Mouse (Mus musculus) cerebellum, postnatal 25 days (tissue): ENCODE measurements around the gene Adcy3.
"Not testable (repeated sequence)": the region's sequence is repeated elsewhere in the genome, so short reads cannot be mapped to it uniquely, and the experiment has no call there.

Experiments
- DNase-seq, 2 experiments: peaks; one replicate each; pipeline ENCODE4 v3.0.0; 2021; ENCODE audit warnings: mixed read lengths in 2 of 2

Adcy3 gene

DNA sequence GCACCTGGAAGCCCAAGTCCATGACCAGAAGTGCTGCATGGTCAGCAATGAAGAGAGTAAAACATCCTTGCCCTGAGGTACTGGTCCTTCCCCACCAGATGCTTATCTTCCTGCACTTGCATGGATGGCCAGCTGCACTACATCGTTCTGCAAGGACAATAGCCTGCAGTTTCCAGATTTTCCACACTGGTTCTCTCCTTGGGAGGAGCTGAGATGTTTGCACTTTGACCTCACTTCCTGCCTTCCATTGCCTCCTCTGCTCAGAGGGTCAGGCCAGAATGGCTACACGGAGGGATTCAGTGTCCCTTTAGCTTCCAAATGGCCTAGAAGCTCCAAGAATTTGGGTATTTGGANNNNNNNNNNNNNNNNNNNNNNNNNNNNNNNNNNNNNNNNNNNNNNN lies 51.7 kb downstream of the Adcy3 start:
- DNase-seq = no peak

DNA sequence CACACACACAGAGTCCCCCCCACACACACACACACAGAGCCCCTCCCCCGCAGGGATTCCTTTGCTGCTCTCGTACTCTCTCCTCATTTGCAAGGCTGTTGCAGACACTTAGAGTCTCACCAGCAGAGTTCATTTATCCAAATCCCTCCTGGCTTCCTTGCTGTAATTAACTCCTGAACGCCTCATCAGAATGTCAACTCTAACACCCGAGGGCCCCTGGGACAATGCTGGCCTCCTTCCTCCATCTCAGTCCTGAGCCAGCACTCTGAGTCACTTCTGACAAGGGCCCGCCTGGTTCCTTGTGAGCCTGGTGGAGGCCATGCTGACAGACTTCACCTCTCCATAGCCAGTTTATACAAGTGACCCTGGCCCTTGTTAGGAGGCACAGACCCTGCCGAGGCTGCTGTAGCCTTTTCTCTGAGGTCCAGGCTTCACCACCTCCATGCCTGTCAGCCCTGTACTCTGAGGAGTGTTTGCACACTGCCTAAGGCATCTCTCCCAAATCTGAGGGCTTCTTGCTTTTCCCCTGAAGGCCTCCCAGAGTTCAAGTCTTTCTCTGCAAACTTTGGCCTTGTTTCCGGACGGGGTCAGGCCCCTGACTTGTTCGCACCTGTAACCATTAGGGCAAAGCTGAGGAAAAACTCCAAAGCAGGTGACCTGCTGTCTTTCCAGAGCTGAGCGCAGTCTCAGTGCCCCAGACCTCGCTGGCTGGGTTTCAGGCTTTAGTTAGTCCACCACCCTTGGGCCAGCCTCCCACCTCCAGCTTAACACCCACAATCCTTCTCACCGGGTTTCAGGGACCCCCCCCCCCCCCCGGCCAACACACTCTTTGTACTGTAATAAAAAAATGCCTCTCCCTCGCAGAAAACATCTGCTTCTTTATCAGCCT lies 55.5 kb downstream of the Adcy3 start:
- peak; percentile 63 to 77 for DNase-seq

GRCm38 (mm10) chr12:4189060-4189447 lies 56.2 kb downstream of the Adcy3 start:
- peak in 1 of 2 experiments; percentile 53 for DNase-seq

- peak; percentile 41 to 52 for DNase-seq
These were observed 59.6 kb downstream of the Adcy3 start for GRCm38 (mm10) chr12:4192514-4192913.

DNA sequence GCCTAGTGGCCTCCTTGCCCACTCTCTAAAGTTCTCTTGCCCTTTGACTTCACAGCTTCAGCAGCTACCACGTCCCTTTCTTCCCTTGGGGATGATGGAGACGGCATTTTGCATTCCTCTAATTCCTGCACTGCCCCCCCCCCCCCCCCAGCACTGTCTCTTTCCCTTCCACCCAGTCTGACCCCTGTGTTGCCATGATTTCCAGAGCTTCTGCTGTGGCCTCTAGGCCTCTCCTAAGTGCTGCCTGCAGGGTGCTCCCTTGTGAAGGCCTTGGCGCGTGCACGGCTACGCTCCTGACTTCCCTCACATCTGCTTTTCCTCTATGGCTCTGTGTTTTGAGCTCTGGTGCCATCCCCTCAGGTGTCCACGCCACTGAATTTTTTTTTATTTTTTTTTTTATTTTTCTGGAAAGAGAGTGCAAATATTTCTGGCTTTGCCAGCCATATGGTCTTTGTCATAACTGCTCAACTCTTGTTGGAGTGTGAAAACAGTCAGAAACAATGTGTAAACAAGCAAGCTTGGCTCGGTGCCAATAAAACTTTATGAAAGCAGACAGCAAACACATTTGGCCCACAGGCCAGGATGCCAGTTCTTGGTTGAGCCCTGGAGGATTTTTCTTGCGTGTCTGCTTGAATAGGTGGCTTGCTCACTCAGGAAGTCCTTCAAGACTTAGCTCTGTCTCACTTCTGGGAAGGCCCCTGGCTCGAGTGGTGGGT lies 60.3 kb downstream of the Adcy3 start:
- no peak for DNase-seq

GRCm38 (mm10) chr12:4194643-4195042 lies 61.7 kb downstream of the Adcy3 start:
- DNase-seq = no peak

DNA sequence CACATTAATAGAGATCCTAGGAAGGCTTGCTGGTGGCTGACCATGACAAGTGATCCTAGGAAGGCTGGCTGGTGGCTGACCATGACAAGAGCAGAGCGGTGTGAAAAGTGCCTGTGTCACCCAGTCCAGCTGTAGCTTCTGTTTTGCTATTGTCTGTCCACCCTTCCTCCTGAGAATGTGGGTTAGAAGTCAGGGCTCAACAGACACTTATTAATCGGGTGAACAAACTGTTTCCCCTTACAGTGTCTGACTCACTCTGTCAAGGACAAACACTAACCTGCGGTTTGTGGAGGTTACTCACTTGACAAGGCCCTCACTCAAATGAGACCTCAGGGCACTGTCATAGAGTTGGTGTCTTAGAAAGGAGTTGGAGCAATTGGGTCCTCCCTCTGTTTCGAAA lies 65.8 kb downstream of the Adcy3 start:
- peak in 1 of 2 experiments; percentile 2 for DNase-seq

GRCm38 (mm10) chr12:4199271-4199670 lies 66.4 kb downstream of the Adcy3 start:
- no peak for DNase-seq

DNA sequence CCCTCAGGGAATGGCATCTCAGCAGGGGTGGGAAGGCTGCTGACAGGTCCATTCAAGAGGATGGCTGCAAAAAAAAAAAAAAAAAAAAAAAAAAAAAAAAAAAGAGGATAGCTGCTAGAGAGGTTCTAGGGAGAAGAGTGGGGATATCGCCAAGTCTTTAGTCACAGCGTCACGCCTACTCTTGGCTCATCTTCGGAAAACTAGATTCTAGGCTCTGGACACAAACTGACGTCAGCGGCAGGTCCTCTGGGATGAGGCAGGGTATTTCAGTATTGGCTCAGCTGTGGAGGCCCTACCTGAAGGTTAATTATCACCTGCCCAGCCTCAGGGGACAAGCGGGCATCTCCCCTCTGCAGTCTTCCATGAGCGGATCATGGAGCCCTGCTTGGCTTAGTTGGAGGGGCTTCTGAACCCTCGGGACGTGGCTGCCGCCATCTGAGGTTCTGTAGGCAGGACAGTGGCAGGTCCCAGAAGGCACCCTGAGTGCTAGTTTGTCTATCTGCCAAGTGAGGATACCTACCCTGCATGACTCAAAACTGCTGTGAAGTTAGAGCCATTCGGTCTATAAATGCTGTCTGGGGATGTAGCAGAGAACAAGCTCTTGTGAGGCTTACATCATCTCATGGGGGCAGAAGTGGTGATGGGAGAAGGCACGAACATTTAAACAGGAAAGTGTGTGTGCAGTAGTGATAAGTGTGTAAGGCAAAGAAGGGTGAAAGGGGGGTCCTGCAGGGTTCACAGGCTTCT lies 68.7 kb downstream of the Adcy3 start:
- peak in 1 of 2 experiments; percentile 10 for DNase-seq

DNA sequence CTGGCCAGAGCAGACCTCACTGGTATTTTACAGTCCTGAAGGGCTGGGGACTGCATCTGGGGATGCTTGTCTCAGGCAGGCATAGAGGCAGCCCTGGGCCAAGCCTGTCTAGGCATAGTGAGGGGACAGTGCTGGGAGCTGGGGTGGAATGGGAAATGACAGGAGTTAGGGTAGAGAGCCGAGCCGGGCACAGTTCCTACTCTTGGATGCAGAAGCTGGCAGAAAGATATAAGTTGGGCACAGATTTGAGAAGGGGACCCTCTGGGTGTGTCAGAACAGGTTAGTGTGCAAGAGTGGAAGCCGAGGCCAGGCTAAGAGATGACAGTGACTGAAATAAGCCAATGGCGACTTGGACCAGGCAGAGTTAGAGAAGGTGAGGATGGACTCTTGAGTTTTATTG lies 69.3 kb downstream of the Adcy3 start:
- no peak for DNase-seq

DNA sequence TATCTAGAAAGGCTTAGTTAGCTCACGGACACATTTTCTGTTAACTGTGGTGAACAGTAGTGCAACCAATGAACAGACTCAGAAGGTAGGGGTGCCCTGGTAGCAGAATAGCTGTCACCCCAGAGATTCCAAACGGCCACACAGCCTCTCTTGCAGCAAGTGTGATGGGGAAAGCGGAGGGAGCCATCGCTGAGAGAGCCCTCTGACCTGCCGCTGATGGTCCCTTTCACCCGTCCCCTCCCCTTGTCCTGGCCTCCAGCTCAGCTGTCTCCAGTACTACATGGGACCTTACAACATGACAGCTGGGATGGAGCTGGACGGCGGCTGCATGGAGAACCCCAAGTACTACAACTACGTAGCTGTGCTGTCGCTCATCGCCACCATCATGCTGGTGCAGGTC lies 73.2 kb downstream of the Adcy3 start:
- no peak for DNase-seq

DNA sequence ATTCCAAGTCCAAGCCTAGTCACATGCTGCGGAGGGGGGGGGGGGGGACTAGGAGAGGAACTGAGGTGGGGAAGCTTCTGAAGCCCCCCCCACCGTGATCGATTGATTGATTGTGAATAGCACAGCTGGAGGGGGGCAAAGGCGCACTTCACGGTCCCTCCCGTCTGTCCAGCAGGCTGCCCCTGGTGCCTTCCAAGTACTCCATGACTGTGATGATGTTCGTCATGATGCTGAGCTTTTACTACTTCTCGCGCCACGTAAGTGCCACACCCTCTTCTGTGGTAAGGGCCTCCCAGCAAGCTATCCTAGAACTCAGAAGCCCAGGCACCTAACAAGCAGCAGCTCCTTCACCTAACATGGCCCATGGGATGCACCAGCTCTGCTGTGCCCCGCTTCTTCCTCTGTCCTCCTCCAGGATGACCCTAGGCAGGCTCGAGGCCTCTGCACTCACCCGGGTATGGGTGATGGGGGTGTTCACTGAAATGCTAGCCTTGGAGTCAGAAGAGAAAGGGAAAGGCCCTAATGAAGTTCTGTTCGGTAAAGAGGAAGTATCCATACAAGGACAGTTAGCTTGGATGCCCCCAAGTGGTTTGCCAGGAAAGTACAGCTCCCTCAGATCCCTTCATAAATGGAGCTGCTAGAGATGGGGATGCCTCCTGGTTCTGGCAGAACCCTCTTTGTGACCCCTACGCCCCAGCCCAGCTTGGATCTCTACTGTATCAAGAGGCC lies 75.7 kb downstream of the Adcy3 start:
- DNase-seq = peak; percentile 64 to 79

DNA sequence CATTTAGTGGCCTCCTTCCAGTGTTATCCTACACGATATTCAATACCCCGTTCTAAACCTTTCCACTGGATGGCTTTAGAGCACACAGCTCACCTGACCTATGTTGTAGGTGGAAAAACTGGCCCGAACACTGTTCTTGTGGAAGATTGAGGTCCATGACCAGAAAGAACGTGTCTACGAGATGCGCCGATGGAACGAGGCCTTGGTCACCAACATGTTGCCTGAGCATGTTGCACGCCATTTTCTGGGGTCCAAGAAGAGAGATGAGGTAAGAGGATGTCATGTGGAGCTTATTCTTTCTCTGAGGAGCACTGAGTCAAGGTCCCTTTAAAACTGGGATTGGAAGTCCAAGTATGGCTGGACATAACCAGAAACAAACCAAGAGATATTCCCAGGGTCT lies 76.3 kb downstream of the Adcy3 start:
- DNase-seq = no peak

- no peak for DNase-seq
These were observed 78.3 kb downstream of the Adcy3 start for GRCm38 (mm10) chr12:4211174-4211573.

DNA sequence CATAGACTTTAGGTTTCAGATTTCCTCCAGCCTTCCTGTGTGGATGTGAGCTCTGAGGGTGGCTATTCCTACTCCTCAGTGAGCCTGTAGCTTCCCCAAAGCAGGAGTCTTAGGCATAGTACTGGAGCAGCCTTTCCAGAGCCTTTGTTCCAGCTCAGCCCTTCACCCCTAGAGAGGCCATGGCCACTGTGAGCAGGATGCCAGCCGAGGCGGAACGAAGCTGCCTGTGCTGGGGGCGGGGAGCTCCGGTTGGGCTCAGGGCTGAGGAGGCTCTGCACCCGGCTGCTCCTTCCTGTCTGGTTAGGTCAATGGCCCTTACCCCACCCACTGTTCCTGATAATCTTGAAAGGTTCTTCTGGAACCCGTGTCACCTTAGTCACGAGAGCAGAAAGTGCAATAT lies 80.0 kb downstream of the Adcy3 start:
- no peak for DNase-seq

DNA sequence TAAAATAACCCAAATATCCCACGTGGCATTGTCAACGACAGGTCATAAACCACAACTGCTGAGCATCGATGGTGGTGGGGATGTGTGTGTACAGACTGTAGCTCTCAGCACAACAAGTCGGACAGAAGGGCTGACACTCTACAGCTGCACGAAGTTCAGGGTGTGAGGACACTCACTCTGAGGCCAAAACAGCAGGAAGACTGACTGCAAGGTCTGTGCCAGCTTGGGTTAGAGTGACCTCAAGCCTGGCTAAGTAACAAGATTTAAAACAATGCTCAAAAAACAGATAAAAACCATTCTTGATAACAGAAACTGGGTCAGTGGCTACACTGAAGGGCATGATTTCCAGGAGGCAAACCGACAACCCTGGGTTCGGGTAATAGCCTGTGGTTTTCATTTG lies 97.3 kb downstream of the Adcy3 start:
- no peak for DNase-seq

- no peak for DNase-seq
These were observed 99.9 kb downstream of the Adcy3 start for GRCm38 (mm10) chr12:4232777-4233176.

GRCm38 (mm10) chr12:4233572-4234508 lies 100.9 kb downstream of the Adcy3 start, which contains the start of the genes Ptrhd1 and Cenpo:
TSS of gene Ptrhd1 (plus strand) at chr12:4234027.
TSS of gene Cenpo (minus strand) at chr12:4234294.
- peak; percentile 94 to 97 for DNase-seq

- no peak for DNase-seq
These were observed 104.6 kb downstream of the Adcy3 start for GRCm38 (mm10) chr12:4237481-4237880.

DNA sequence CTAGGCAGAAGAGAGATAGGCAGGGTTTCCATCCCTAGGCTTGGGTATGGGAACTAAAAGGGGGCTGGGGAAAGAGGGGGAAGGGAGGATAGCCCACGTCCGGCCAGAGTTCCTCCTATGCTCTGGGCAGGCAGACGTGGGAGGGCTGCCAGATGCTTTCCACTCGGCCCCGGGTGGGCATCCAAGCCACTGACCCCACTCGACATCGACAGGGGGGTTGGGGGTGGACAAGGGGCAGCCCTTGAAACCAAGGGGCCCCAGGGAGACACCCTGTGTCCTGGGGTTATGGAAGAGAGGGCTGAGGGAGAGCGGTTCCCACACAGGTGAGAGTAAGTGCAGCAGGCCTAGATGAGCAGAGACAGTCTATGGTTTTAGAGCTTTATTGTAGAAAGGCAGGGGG lies 107.4 kb downstream of the Adcy3 start:
- not testable (repeated sequence) for DNase-seq

GRCm38 (mm10) chr12:4243805-4244204 lies 110.9 kb downstream of the Adcy3 start:
- no peak for DNase-seq
